Mouse (Mus musculus): ENCODE measurements around the gene Fbxl17. TPM values are rescaled to one million over a fixed set of nuclear protein-coding genes. Genes with fewer than 3 reads are reported as not detected.

Gene Fbxl17
- polyA plus RNA-seq, 1 experiment from 2014 or later, result 22.7 TPM

DNA sequence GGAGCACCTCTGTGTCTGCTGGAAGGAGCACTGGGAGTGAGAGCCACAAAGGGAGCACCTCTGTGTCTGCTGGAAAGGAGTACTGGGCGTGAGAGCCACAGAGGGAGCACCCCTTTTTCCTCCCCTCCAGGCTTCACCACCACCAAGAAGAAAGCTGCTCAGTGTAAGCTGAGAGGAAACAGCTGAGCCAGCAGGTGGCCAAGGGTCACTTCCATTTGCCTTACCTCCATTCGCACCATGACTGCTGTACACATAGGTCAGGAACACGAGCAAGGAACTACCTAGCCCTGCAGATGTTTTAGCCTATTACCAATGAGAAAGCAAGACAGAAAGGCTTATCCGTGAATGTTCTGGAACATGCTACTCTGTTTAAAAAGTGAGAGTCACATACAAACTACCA, 10.3 kb downstream of the Fbxl17 start:
- H3K4me2 ChIP-seq (ENCODE audit: low read length), result no peak overlapping the region
- no peaks in the 10 kb centered on the region for H3K9me3 ChIP-seq (replicated peaks; ENCODE audit: control insufficient read depth, low read length, poor library complexity, severe bottlenecking)
- no peak overlapping the region for H3K27ac ChIP-seq (ENCODE audit: low read length)
- H3K4me3 ChIP-seq (ENCODE audit: low read depth, low read length), result no peak overlapping the region
- peaks cover 19% of the 10 kb centered on the region for H3K4me1 ChIP-seq (ENCODE audit: control insufficient read depth, insufficient read depth, low read length)
- no peak overlapping the region for H3K9ac ChIP-seq (ENCODE audit: low read depth, low read length)
- no peak; the same call in 1 of the 2 replicates for ATAC-seq
- H3K36me3 ChIP-seq (ENCODE audit: control insufficient read depth, insufficient read depth, low read length), result peaks cover 9% of the 10 kb centered on the region; the same call in 1 of the 2 replicates
- no peaks in the 10 kb centered on the region for H3K27me3 ChIP-seq (ENCODE audit: control insufficient read depth, insufficient read depth, low read depth, low read length)
- WGBS, result 85% methylated on average over 4 of the region's 4 CpGs

DNA sequence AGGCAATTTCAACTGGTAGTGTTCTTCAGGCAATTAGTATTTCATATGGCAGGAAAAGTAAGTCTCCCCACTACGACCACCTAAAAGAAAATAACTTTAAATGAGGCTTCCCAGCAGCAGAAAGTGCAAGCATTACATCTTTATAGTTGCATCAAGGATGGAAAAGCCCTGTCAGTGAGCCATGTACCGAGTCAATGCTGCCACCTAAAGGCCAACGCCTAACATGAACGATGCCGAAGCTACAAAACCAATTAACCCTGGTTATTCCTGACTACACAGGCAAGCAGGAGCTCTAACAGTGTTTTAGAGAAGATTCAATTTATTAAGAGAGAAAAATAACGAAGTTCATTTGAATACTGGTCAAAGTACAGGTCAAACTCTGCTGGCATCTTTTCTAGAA, 32.0 kb downstream of the Fbxl17 start:
- Histone ChIP-seq H3K4me3 (ENCODE audit: low read depth, low read length) (no peak overlapping the region), H3K27ac (ENCODE audit: low read length) (no peak overlapping the region), H3K4me1 (ENCODE audit: control insufficient read depth, insufficient read depth, low read length) (peaks cover 9% of the 10 kb centered on the region), H3K4me2 (ENCODE audit: low read length) (no peak overlapping the region), H3K9ac (ENCODE audit: low read depth, low read length) (no peak overlapping the region), H3K9me3 (replicated peaks; ENCODE audit: control insufficient read depth, low read length, poor library complexity, severe bottlenecking) (no peaks in the 10 kb centered on the region), H3K27me3 (ENCODE audit: control insufficient read depth, insufficient read depth, low read depth, low read length) (no peaks in the 10 kb centered on the region), H3K36me3 (ENCODE audit: control insufficient read depth, insufficient read depth, low read length) (no peaks in the 10 kb centered on the region)
- ATAC-seq, result peak; percentile 53; the same call in 1 of the 2 replicates
- WGBS, result 2% methylated on average over 6 of the region's 6 CpGs

DNA sequence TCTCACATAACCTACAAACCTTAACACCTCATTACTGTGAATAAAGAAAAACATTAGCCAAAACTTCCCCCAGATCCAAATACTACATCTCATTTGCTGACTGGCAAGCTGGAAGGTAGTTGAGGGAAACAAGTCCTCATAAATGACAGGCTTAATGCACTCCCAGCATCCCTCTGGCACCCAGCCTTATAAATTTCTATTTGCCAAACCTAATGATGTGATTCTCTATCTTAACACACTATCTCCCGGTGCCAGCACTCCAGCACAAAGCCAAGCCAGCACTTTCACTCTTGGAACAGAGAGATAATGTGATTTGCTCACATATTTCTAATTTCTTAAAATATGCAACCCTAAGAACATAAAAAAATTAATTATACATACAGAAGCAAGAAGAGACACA, 34.6 kb downstream of the Fbxl17 start:
- H3K4me2 ChIP-seq (ENCODE audit: low read length), result no peak overlapping the region
- ATAC-seq, result peak; percentile 49; the same call in 1 of the 2 replicates
- no peaks in the 10 kb centered on the region for H3K36me3 ChIP-seq (ENCODE audit: control insufficient read depth, insufficient read depth, low read length)
- H3K9me3 ChIP-seq (replicated peaks; ENCODE audit: control insufficient read depth, low read length, poor library complexity, severe bottlenecking), result no peaks in the 10 kb centered on the region
- no peak overlapping the region for H3K27ac ChIP-seq (ENCODE audit: low read length)
- no peaks in the 10 kb centered on the region for H3K27me3 ChIP-seq (ENCODE audit: control insufficient read depth, insufficient read depth, low read depth, low read length)
- H3K4me3 ChIP-seq (ENCODE audit: low read depth, low read length), result no peak overlapping the region
- H3K9ac ChIP-seq (ENCODE audit: low read depth, low read length), result no peak overlapping the region
- 48% methylated on average over 1 of the region's 1 CpGs for WGBS
- H3K4me1 ChIP-seq (ENCODE audit: control insufficient read depth, insufficient read depth, low read length), result peaks cover 11% of the 10 kb centered on the region

DNA sequence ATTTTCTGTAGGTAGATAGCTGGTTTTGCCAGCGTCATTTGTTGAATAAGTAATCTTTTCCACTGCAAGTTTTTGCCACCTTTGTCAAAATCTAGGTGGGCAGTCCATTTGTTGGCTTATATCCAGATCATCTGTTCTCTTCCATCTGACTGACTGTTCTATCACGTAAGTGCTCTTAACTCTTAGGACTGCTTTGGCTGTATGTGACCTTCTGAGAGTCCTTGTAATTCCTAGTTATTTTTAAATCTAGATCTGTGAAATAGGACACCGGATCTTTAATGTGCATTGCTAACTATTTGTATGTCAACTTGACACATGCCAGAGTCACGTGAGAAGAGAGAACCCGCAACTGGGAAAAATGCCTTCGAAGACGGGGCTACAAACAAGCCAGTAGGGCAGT, 37.3 kb downstream of the Fbxl17 start:
- H3K4me3 ChIP-seq (ENCODE audit: low read depth, low read length), result no peak overlapping the region
- H3K27me3 ChIP-seq (ENCODE audit: control insufficient read depth, insufficient read depth, low read depth, low read length), result no peaks in the 10 kb centered on the region
- no peaks in the 10 kb centered on the region for H3K9me3 ChIP-seq (replicated peaks; ENCODE audit: control insufficient read depth, low read length, poor library complexity, severe bottlenecking)
- H3K27ac ChIP-seq (ENCODE audit: low read length), result no peak overlapping the region
- no peak overlapping the region for H3K9ac ChIP-seq (ENCODE audit: low read depth, low read length)
- 78% methylated on average over 7 of the region's 7 CpGs for WGBS
- no peak for ATAC-seq
- H3K36me3 ChIP-seq (ENCODE audit: control insufficient read depth, insufficient read depth, low read length), result no peaks in the 10 kb centered on the region
- no peak overlapping the region for H3K4me2 ChIP-seq (ENCODE audit: low read length)
- H3K4me1 ChIP-seq (ENCODE audit: control insufficient read depth, insufficient read depth, low read length), result peaks cover 9% of the 10 kb centered on the region

DNA sequence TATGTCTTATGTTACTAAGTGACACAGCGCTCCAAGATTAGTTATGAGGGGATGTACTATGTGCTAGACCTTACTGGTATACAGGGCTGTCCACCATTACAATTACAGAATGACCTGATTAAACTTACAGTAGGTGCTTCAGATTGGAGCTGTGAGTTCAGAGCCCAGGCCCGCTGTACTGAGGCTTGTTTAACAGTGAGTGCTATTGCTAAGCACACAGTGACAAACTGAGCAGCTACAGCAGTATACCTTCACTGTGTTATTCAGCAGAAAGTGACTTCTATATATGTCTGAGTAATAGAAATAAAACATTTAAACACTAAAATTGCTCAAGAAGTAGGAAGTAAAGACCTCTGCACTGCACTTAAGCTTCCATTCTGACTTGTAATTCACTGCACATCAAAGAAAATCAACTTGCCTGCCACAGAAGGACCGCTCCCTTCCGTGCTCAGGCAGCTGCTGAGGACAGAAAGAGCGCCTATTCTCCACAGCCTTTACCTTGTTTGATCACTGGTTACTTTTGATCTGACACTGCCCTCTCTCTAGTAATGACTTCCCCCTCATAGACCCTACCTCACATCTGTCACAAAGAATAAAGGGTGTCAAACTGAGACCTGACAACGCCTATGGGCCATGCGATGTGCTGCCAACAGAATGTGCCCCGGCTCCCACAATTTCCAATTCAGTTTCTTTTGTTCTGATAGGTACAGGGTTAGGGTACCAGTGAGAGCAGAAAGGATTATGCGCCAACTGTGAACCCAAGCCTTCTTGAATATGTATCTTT, 39.9 kb downstream of the Fbxl17 start:
- Histone ChIP-seq H3K27ac (ENCODE audit: low read length) (peak overlapping the region; percentile 38; the same call in 1 of the 2 replicates), H3K27me3 (ENCODE audit: control insufficient read depth, insufficient read depth, low read depth, low read length) (no peaks in the 10 kb centered on the region)

DNA sequence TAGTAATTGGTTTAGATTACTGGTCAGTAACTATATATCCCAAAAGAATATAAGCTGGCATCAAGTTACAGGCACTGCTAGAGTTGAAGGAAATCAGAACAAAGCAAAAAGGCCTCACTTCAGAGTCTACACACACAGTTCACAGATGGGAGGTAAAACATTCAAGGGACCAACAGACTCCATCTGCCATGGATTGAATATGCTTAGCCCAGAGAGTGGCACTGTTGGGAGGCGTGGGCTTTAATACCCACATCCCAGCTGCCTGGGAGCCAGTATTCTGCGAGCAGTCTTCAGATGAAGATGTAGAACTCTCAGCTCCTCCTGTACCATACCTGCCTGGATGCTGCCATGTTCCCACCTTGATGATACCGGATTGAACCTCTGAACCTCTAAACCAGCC, 41.8 kb downstream of the Fbxl17 start:
- Histone ChIP-seq H3K36me3 (ENCODE audit: control insufficient read depth, insufficient read depth, low read length) (no peaks in the 10 kb centered on the region), H3K9me3 (replicated peaks; ENCODE audit: control insufficient read depth, low read length, poor library complexity, severe bottlenecking) (no peaks in the 10 kb centered on the region), H3K27ac (ENCODE audit: low read length) (no peak overlapping the region), H3K27me3 (ENCODE audit: control insufficient read depth, insufficient read depth, low read depth, low read length) (no peaks in the 10 kb centered on the region), H3K4me3 (ENCODE audit: low read depth, low read length) (no peak overlapping the region), H3K4me2 (ENCODE audit: low read length) (no peak overlapping the region), H3K9ac (ENCODE audit: low read depth, low read length) (no peak overlapping the region), H3K4me1 (ENCODE audit: control insufficient read depth, insufficient read depth, low read length) (peaks cover 6% of the 10 kb centered on the region)
- ATAC-seq, result no peak
- WGBS, result 83% methylated on average over 3 of the region's 3 CpGs

More for the DNA sequence above, 39.9 kb downstream of the Fbxl17 start:
- no peak overlapping the region for H3K4me2 ChIP-seq (ENCODE audit: low read length)
- no peak overlapping the region for H3K4me3 ChIP-seq (ENCODE audit: low read depth, low read length)
- H3K4me1 ChIP-seq (ENCODE audit: control insufficient read depth, insufficient read depth, low read length), result peaks cover 4% of the 10 kb centered on the region
- peak; percentile 90 for ATAC-seq
- no peak overlapping the region for H3K9ac ChIP-seq (ENCODE audit: low read depth, low read length)
- H3K36me3 ChIP-seq (ENCODE audit: control insufficient read depth, insufficient read depth, low read length), result no peaks in the 10 kb centered on the region
- 26% methylated on average over 9 of the region's 9 CpGs for WGBS
- no peaks in the 10 kb centered on the region for H3K9me3 ChIP-seq (replicated peaks; ENCODE audit: control insufficient read depth, low read length, poor library complexity, severe bottlenecking)

DNA sequence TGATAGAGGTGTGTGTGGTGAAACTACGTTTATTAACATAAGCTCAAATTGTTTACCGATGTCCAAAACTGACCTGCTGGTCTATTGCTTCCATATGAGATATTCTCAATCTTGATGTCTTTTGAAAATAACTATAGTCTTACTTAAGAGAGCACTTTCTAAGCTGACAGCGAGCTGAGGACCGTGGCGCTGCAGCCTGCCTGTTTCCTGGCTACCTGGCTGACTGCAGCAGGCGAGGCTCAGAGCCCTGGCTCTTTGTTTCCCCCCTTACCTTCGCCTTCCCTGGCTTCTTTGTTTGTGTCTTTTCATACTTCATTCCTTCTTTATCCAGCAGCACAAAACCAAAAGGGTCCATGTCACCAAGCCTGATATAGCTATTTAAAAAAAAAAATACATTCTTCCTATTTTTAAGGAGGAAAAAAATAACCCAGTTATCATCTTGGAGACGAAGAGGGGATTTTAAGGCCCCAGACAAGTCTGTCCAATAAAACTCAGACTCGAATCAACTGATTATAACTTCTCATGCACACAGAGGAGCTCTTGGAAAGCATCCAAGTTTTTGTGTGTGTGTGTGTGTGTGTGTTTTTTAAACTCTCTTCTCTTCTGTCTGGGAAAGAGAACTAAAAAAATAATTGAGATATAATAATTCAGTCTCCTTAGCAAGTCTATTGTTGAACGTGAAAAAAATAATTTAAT, 48.4 kb downstream of the Fbxl17 start:
- 40% methylated on average over 10 of the region's 10 CpGs for WGBS
- ATAC-seq, result no peak
- no peaks in the 10 kb centered on the region for H3K36me3 ChIP-seq (ENCODE audit: control insufficient read depth, insufficient read depth, low read length)
- no peaks in the 10 kb centered on the region for H3K9me3 ChIP-seq (replicated peaks; ENCODE audit: control insufficient read depth, low read length, poor library complexity, severe bottlenecking)
- peak overlapping the region; percentile 83 for H3K27ac ChIP-seq (ENCODE audit: low read length)
- H3K4me3 ChIP-seq (ENCODE audit: low read depth, low read length), result peak overlapping the region; percentile 23
- peak overlapping the region; percentile 35; the same call in 1 of the 2 replicates for H3K4me2 ChIP-seq (ENCODE audit: low read length)
- no peaks in the 10 kb centered on the region for H3K27me3 ChIP-seq (ENCODE audit: control insufficient read depth, insufficient read depth, low read depth, low read length)
- H3K9ac ChIP-seq (ENCODE audit: low read depth, low read length), result peak overlapping the region; percentile 43; the same call in 1 of the 2 replicates
- peaks cover 13% of the 10 kb centered on the region for H3K4me1 ChIP-seq (ENCODE audit: control insufficient read depth, insufficient read depth, low read length)

DNA sequence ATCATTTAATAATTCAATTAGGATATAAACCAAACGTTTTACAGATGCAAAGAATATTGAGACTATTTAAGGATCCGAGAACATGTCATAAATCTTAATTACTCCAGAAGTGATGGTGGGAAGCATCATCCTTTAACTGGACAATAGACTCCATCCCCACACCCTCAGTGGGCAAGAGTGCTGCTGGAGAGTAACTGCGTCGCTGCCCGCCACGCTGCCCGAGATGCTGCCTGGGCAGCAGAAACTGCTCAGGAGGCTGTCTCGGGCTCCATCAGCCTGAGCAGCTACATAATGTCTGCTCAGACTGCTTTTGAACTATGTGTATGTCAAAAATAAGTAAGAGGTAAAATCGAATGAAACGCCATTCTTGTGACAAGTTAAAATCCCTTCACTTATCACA, 52.1 kb downstream of the Fbxl17 start:
- Histone ChIP-seq H3K9ac (ENCODE audit: low read depth, low read length) (peak overlapping the region; percentile 52; the same call in 1 of the 2 replicates), H3K4me1 (ENCODE audit: control insufficient read depth, insufficient read depth, low read length) (peaks cover 14% of the 10 kb centered on the region)

More for the DNA sequence above, 52.1 kb downstream of the Fbxl17 start:
- no peaks in the 10 kb centered on the region for H3K27me3 ChIP-seq (ENCODE audit: control insufficient read depth, insufficient read depth, low read depth, low read length)
- peak overlapping the region; percentile 39 for H3K4me2 ChIP-seq (ENCODE audit: low read length)
- WGBS, result 52% methylated on average over 10 of the region's 10 CpGs
- no peaks in the 10 kb centered on the region for H3K9me3 ChIP-seq (replicated peaks; ENCODE audit: control insufficient read depth, low read length, poor library complexity, severe bottlenecking)
- H3K4me3 ChIP-seq (ENCODE audit: low read depth, low read length), result no peak overlapping the region; the same call in 1 of the 2 replicates
- H3K27ac ChIP-seq (ENCODE audit: low read length), result peak overlapping the region; percentile 60
- ATAC-seq, result no peak
- H3K36me3 ChIP-seq (ENCODE audit: control insufficient read depth, insufficient read depth, low read length), result peaks cover 3% of the 10 kb centered on the region; the same call in 1 of the 2 replicates

Measured in midbrain, embryonic 16.5 days (tissue).